Mouse (Mus musculus): ENCODE data around the gene Ank3.

DNA sequence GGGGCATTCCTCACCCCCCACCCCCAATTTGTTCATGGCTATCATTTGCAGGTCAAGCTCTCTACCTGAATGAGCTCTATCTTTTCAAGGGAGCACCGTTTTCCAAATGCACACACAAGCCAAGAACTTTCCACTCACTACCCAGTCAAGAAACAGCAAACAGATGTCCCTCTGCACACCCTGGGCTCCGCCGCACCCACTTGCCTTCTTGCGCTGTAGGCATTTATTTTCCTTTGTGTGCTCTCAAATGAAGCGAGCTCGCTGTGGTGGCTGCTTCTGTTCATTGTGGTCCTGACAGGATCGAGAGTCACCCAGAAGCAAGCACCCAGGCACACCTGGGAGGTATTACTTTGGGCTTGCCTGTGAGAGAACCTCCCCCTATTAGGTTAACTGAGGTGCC is 564.4 kb downstream of the Ank3 start:
- no peak for TF ChIP-seq CTCF (IDR thresholded peaks at IDR 0.05; ENCODE audit: insufficient read depth, low read length)
- no peak for TF ChIP-seq POLR2A (IDR thresholded peaks at IDR 0.05; ENCODE audit: borderline replicate concordance, extremely low read depth, low read depth, low read length)

Data from lung, adult 2 months (tissue).